Mouse (Mus musculus) embryonic fibroblast, embryonic 13.5 days (primary cell): ENCODE measurements around the gene Dmp1. TPM values are rescaled to one million over a fixed set of nuclear protein-coding genes. Genes with fewer than 3 reads are reported as not detected.

Experiments
- H3K27ac ChIP-seq: 2 replicates; pipeline ENCODE4 v1.5.1; 2012; ENCODE audit warnings: low read length, control low read depth, inconsistent platforms; ENCODE audit not compliant: insufficient read depth
- H3K4me1 ChIP-seq: 2 replicates; pipeline ENCODE4 v1.6.1; 2011; ENCODE audit warnings: low read length; ENCODE audit not compliant: control insufficient read depth, insufficient read depth
- H3K4me3 ChIP-seq: 2 replicates; pipeline ENCODE4 v1.5.1; 2011; ENCODE audit warnings: mild to moderate bottlenecking, control low read depth, low read length; ENCODE audit not compliant: insufficient read depth
- CTCF ChIP-seq: IDR thresholded peaks from 2 replicates; pipeline ENCODE4 v1.5.1; 2011; ENCODE audit warnings: mild to moderate bottlenecking, control low read depth, low read length, moderate library complexity, borderline replicate concordance; ENCODE audit not compliant: insufficient read depth
- POLR2A ChIP-seq: IDR thresholded peaks from 2 replicates; pipeline ENCODE4 v1.6.1; 2011; ENCODE audit warnings: low read depth, mild to moderate bottlenecking, control low read depth, low read length, moderate library complexity
- polyA plus RNA-seq: library from polyadenylated mRNA; stranded (reverse); fragments of >200 nt; gene quantifications from 2 replicates; pipeline ENCODE4 v1.2.4, GENCODE M21; 2011; ENCODE audit warnings: low read depth; ENCODE audit not compliant: missing spikeins, insufficient read length

Gene Dmp1
- polyA plus RNA-seq, 1 experiment, result 0.25 TPM

- no peaks in the 10 kb centered on the region for H3K4me1 ChIP-seq
- H3K4me3 ChIP-seq, result no peak overlapping the region
- no peak for TF ChIP-seq POLR2A
- no peak for TF ChIP-seq CTCF
- H3K27ac ChIP-seq, result no peak overlapping the region
Observed at GRCm38 (mm10) chr5:104195086-104195485, 7.3 kb upstream of the Dmp1 start.

- Histone ChIP-seq H3K4me1 (no peaks in the 10 kb centered on the region), H3K4me3 (no peak overlapping the region), H3K27ac (no peak overlapping the region)
- TF ChIP-seq POLR2A, result no peak
- TF ChIP-seq CTCF, result no peak
Observed at GRCm38 (mm10) chr5:104201153-104201950, 1.1 kb upstream of the Dmp1 start.

DNA sequence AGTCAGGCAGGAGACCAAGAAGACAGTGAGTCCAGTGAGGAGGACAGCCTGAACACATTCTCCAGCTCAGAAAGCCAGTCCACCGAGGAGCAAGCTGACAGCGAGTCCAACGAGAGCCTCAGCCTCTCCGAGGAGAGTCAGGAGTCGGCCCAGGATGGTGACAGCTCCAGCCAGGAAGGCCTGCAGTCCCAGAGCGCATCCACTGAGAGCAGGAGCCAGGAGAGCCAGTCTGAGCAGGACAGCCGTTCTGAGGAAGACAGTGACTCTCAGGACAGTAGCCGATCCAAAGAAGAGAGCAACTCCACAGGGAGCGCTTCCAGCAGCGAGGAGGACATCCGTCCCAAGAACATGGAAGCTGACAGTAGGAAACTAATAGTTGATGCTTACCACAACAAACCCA is 10.1 kb downstream of the Dmp1 start:
- Histone ChIP-seq H3K4me1 (peaks cover 3% of the 10 kb centered on the region; the same call in 1 of the 2 replicates), H3K4me3 (no peak overlapping the region), H3K27ac (no peak overlapping the region)
- no peak for TF ChIP-seq POLR2A
- TF ChIP-seq CTCF, result no peak

DNA sequence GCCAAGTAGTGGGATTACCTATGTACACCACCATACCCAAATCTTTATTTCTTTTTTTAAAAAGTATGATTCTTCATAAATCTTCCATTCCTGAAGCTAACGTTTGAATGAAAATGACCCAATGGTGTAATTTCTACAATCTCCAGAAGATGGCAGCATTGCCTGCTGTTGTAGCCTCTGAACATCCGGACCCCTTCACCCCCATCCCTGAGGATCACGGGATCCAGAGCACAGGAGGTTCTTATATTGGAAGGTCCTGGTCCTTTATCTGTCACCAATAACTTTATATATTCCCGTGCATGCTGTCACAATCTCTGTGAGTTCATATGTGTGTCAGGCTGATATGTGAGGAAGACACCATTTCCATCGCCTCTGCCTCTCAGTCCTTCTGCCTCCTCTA is 16.5 kb downstream of the Dmp1 start:
- TF ChIP-seq CTCF (peak; percentile 28; the same call in 1 of the 2 replicates), POLR2A (no peak)
- no peaks in the 10 kb centered on the region for H3K4me1 ChIP-seq
- H3K4me3 ChIP-seq, result no peak overlapping the region
- H3K27ac ChIP-seq, result no peak overlapping the region

DNA sequence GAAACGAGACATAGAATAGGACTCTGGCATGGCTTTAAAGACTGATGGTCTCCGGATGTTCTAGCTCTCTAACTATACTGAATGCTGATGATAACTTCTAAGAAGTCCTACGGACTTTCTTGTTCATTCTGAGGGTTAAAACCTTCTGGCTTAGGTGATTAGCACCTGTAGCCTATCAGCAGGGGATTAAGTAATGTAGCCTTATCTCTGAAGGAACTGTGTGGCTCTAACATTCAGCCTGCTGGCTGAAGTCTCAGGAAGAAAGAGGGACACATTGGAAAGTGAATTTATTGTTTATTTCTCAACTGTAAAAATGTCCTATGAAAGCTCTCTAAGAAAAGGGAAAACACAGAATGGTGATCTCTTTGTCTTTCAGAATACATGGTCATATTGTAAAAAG is 21.9 kb downstream of the Dmp1 start:
- Histone ChIP-seq H3K4me1 (no peaks in the 10 kb centered on the region), H3K27ac (no peak overlapping the region), H3K4me3 (no peak overlapping the region)
- TF ChIP-seq POLR2A (no peak), CTCF (no peak)

GRCm38 (mm10) chr5:104224750-104225149 is 22.3 kb downstream of the Dmp1 start:
- Histone ChIP-seq H3K27ac (no peak overlapping the region), H3K4me1 (no peaks in the 10 kb centered on the region), H3K4me3 (no peak overlapping the region)
- TF ChIP-seq CTCF (no peak), POLR2A (no peak)

GRCm38 (mm10) chr5:104228497-104228896 is 26.1 kb downstream of the Dmp1 start:
- Histone ChIP-seq H3K27ac (no peak overlapping the region), H3K4me1 (no peaks in the 10 kb centered on the region), H3K4me3 (no peak overlapping the region)
- TF ChIP-seq CTCF, result no peak
- no peak for TF ChIP-seq POLR2A

- Histone ChIP-seq H3K4me1 (no peaks in the 10 kb centered on the region; the same call in 1 of the 2 replicates), H3K27ac (no peak overlapping the region), H3K4me3 (no peak overlapping the region)
- TF ChIP-seq POLR2A, result no peak
- TF ChIP-seq CTCF, result no peak
Observed at GRCm38 (mm10) chr5:104236741-104237140, 34.3 kb downstream of the Dmp1 start.

DNA sequence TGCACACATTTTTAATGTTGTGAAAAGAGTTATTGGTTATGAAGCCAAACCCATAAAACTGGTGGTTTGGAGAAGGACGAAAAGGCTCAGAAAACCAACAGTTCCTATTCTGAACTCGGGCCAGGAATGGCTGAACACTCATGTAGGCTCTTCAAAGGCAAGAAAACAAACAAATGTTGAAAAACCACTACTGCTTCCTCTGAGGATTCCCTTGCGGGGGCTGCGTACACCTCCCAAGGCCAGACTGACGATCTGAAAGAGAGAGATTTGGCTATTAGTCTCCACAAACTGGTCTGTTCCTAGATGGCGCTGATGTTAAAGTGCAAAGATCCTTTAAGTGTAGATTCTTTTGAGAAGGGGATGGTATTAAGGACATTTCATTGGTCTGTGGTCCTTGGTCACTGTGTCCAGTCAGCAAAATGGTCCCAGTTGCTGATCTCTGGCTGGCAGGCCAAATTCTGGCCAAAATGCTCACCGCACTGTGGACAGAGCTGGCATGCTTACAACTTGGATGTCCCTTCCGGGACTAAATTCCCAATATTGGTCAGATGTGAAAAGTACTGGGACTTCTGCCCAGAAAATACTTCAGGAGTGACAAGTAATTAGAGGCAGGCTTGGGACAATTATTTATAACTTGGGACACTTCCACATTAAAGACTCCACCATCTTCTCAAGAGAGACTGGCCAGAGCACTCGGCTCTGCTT is 37.4 kb downstream of the Dmp1 start:
- H3K4me1 ChIP-seq, result no peaks in the 10 kb centered on the region; the same call in 1 of the 2 replicates
- no peak overlapping the region for H3K27ac ChIP-seq
- no peak for TF ChIP-seq POLR2A
- no peak for TF ChIP-seq CTCF
- no peak overlapping the region for H3K4me3 ChIP-seq

GRCm38 (mm10) chr5:104244261-104244660 is 41.8 kb downstream of the Dmp1 start:
- Histone ChIP-seq H3K27ac (no peak overlapping the region), H3K4me1 (no peaks in the 10 kb centered on the region; the same call in 1 of the 2 replicates), H3K4me3 (no peak overlapping the region)
- no peak for TF ChIP-seq CTCF
- no peak for TF ChIP-seq POLR2A
